Mouse (Mus musculus) neural tube, embryonic 11.5 days (tissue): ENCODE data around the gene Gsk3a. TPM values are rescaled to one million over a fixed set of nuclear protein-coding genes. Genes with fewer than 3 reads are reported as not detected.

Experiments used
- ATAC-seq: fragments of 200-750 bp; cut with Nextera tagmentation; 2 replicates; pipeline ENCODE4 v1.8.0; 2017; ENCODE audit warnings: moderate number of reproducible peaks, mild to moderate bottlenecking, moderate TSS enrichment, moderate library complexity; ENCODE audit not compliant: insufficient read depth, low FRiP score, low TSS enrichment
- DNase-seq: peaks from one replicate; pipeline ENCODE4 v3.0.0-alpha.2; 2015; ENCODE audit warnings: low spot score
- H3K27ac ChIP-seq: fragments of 300-500 bp; sonication (generic); 2 replicates; pipeline ENCODE4 v1.5.1; 2014; ENCODE audit warnings: low read depth, mild to moderate bottlenecking, low read length
- H3K27me3 ChIP-seq: fragments of 300-500 bp; sonication (generic); 2 replicates; pipeline ENCODE4 v1.6.1; 2014; ENCODE audit warnings: mild to moderate bottlenecking, low read length, mixed read lengths; ENCODE audit not compliant: control insufficient read depth, insufficient read depth
- H3K36me3 ChIP-seq: fragments of 300-500 bp; sonication (generic); 2 replicates; pipeline ENCODE4 v1.6.1; 2014; ENCODE audit warnings: mild to moderate bottlenecking, low read length, moderate library complexity, mixed read lengths; ENCODE audit not compliant: control insufficient read depth, insufficient read depth
- H3K4me1 ChIP-seq: fragments of 300-500 bp; sonication (generic); 2 replicates; pipeline ENCODE4 v1.6.1; 2014; ENCODE audit warnings: low read length, mixed read lengths; ENCODE audit not compliant: control insufficient read depth, insufficient read depth
- H3K4me2 ChIP-seq: fragments of 300-500 bp; sonication (generic); 2 replicates; pipeline ENCODE4 v1.6.1; 2014; ENCODE audit warnings: low read depth, mild to moderate bottlenecking, moderate library complexity
- H3K4me3 ChIP-seq: fragments of 300-500 bp; sonication (generic); 2 replicates; pipeline ENCODE4 v1.5.1; 2014; ENCODE audit warnings: low read depth, low read length
- H3K9ac ChIP-seq: fragments of 300-500 bp; sonication (generic); 2 replicates; pipeline ENCODE4 v1.6.1; 2014; ENCODE audit warnings: mild to moderate bottlenecking, low read length
- H3K9me3 ChIP-seq: fragments of 300-500 bp; sonication (generic); 2 replicates; pipeline ENCODE4 v1.6.1; 2016; ENCODE audit warnings: low read length; ENCODE audit not compliant: control insufficient read depth
- WGBS: fragments of 180-500 bp; shearing (Covaris S2); extraction: QIAGEN DNeasy Blood & Tissue Kit; methylation state at CpG from one replicate; pipeline ENCODE4 v1.1.7; 2014; 5-methylcytosine and 5-hydroxymethylcytosine counted together
- polyA plus RNA-seq: library from polyadenylated mRNA; unstranded; fragments of >200 nt; fragmentation: Nextera tagmentation; extraction: Ambion mirVana; gene quantifications from 2 replicates; pipeline ENCODE4 v1.2.1, GENCODE M21; 2014

Gsk3a gene
- polyA plus RNA-seq, 1 experiment from 2014 or later: 19.7 TPM

DNA sequence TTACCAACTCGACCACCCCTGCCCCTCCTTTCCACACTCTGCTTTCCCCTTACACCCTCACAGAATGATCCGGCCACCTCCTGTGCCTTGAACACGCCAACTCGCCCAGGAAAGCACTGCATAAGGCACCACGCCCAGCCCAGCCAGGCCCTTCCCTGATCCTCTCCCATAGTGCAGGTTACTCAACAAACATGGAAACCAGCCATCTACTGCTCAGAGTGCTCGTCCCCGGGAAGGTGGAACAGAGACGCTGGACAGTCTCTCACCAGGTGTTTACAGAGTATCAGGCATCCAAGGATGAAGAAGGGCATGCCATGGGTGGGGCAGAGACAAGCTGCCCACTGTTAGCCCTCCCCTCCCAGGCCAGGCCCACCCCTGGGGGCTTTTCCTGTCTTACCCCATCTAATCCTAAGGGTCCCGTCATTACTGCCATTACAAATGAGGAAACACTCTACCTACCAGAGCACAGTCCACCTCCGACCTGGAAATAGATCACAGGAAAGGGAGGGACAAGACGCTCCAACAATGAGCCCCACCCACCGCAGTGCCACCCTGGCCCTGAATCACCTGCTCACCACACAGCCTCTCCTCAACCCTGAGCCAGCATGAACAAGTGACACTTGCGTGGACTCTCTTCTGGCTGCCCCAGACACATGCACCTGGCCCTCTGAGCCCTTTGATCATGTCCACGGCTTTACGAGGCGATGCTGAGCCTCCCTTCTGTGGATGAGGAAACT, 31.4 kb downstream of the Gsk3a start:
- ATAC-seq: no peak
- Histone ChIP-seq H3K27ac (no peak overlapping the region), H3K4me2 (no peak overlapping the region), H3K9ac (no peak overlapping the region), H3K27me3 (no peaks in the 10 kb centered on the region), H3K36me3 (peaks cover 5% of the 10 kb centered on the region), H3K9me3 (no peaks in the 10 kb centered on the region), H3K4me1 (no peaks in the 10 kb centered on the region), H3K4me3 (no peak overlapping the region)
- no peak for DNase-seq
- WGBS: 92% methylated on average over 16 of the region's 16 CpGs

DNA sequence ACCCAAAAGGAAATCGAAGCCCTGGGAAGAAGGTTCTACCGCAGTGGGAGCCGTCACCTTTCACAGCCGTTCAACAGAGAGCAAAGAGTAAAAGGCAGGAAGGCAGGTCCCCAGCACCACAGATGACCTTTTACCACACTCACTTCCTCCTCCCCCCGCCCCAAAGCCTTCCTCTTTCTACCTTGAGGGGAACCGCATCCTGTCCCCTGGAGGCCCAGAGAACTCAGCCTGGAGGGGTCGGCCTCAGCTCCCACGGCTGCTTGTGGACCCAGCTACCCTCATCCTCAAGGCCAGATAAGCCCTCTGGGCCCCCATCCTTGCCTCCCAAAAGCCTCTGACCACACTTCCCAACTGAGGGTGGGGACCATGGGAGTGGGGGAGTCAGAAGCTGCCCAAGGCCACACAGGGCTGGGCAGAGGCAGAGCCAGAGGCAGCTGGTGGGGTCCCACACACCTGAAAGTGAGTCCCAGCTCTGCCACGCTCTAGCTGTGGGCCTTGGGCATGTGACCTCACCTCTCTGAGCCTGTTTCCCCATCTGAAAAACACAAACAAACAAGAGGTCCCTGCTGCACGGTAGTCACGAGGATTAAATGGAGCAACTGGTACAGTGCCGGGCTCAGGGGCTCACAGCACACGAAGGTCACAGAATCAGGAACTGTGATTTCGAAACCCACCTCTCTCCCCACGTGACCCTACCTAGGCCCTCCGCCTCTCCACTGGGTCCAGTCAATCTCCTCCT, 32.1 kb downstream of the Gsk3a start:
- Histone ChIP-seq H3K4me3 (no peak overlapping the region), H3K36me3 (peaks cover 5% of the 10 kb centered on the region), H3K9me3 (no peaks in the 10 kb centered on the region), H3K4me2 (no peak overlapping the region), H3K27ac (no peak overlapping the region), H3K27me3 (no peaks in the 10 kb centered on the region), H3K9ac (no peak overlapping the region), H3K4me1 (no peaks in the 10 kb centered on the region)
- DNase-seq (no peak), ATAC-seq (no peak)
- 89% methylated on average over 16 of the region's 16 CpGs for WGBS

DNA sequence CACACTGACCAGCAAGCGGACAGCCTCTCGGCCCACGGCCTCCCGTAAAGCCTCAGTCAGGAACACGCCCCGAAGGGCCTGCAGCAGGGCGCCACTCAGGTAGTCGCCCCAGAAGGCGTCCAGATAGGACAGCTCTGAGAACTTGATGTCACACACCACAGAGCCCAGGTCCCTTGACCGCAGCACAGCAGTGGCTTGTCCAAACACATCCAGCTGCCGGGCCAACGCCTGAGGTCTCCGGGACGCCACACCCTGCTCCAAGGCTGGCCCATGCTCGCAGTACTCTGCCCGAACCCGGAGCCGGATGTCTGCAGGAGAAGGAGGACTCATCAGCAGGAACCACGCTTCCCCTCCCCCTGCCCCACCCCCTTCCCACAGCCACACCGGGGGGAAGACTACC, 34.0 kb downstream of the Gsk3a start:
- Histone ChIP-seq H3K9ac (no peak overlapping the region), H3K4me1 (no peaks in the 10 kb centered on the region), H3K9me3 (no peaks in the 10 kb centered on the region), H3K27ac (no peak overlapping the region), H3K4me2 (no peak overlapping the region), H3K36me3 (peaks cover 5% of the 10 kb centered on the region), H3K27me3 (no peaks in the 10 kb centered on the region), H3K4me3 (no peak overlapping the region)
- 87% methylated on average over 20 of the region's 20 CpGs for WGBS
- no peak for DNase-seq
- no peak for ATAC-seq

DNA sequence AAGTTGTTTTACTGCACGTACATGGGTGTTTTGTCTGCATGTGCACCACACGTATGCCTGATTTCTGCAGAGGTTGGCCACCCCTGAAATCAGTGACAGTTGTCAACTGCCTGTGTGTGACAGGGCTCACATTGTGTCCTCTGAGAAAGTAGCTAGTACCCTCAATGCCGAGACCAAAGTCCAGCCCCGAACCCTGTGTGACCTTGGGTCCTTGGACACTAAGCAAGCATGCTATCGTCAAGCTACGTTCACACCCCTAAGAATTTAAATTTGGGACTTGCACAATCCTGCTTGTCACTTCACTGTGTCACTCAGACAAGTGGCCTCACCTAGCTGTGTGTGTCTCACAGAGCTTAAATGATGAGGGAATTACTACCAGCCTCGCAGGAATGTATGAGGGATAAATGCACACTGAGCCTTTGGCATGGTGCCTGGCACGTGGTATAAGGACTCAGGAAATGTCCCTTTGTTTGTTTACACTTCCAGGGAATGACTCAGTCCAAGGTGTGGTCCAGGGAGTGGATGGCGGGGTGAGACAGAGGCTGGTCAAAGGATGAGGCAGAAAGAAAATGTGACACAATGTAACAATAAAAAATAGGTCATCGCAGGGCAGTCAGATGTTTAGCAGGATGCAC, 40.1 kb downstream of the Gsk3a start:
- no peak for ATAC-seq
- Histone ChIP-seq H3K9me3 (no peaks in the 10 kb centered on the region), H3K27ac (no peak overlapping the region), H3K9ac (no peak overlapping the region), H3K4me3 (no peak overlapping the region), H3K4me1 (no peaks in the 10 kb centered on the region), H3K27me3 (no peaks in the 10 kb centered on the region), H3K4me2 (no peak overlapping the region), H3K36me3 (peaks cover 3% of the 10 kb centered on the region; the same call in 1 of the 2 replicates)
- WGBS: 76% methylated on average over 10 of the region's 10 CpGs
- DNase-seq: no peak

DNA sequence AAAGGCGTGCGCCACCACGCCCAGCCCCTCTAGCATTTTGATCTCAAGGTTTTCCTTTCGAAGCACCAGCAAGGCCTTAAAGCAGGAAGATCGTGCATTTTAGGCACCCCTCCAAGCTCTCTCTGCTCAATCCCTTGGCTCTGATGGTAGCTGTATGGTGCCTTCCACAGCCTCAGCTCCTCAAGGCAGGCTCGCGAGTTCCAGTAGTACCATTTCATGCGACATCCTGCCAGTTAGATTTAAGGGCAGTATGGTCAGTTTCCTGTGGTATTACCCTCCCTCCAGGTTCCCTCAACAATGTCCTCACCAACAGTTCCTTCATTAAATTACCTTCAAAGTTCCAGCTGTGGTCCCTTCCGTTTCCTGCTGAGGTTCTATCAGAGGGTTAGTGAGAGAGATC, 41.5 kb downstream of the Gsk3a start:
- H3K9me3 ChIP-seq: no peaks in the 10 kb centered on the region
- WGBS: 81% methylated on average over 9 of the region's 9 CpGs
- H3K27me3 ChIP-seq: no peaks in the 10 kb centered on the region
- H3K27ac ChIP-seq: no peak overlapping the region
- ATAC-seq (no peak), DNase-seq (no peak)
- no peaks in the 10 kb centered on the region for H3K36me3 ChIP-seq
- H3K4me2 ChIP-seq: no peak overlapping the region
- no peak overlapping the region for H3K4me3 ChIP-seq
- no peaks in the 10 kb centered on the region for H3K4me1 ChIP-seq
- H3K9ac ChIP-seq: no peak overlapping the region

DNA sequence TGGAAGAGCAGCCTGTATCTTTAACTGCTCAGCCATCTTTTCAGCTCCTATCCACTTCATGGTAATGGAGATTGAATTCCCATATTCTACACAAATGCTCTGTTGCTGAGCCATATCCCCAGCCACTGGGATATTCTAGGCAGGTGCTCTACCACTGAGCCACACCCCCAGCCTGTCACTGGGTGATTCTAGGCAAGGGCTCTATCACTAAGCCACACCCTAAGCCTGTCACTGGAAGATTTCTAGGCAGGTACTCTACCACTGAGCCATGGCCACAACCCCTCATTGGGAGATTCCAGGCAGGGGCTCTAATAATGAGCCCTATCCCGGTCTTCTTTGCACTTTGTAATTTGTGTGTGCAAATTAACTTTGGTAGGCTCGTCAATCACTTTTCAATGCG, 42.5 kb downstream of the Gsk3a start:
- no peaks in the 10 kb centered on the region for H3K27me3 ChIP-seq
- no peak overlapping the region for H3K4me3 ChIP-seq
- H3K9ac ChIP-seq: no peak overlapping the region
- no peaks in the 10 kb centered on the region for H3K4me1 ChIP-seq
- H3K4me2 ChIP-seq: no peak overlapping the region
- H3K27ac ChIP-seq: no peak overlapping the region
- ATAC-seq (no peak), DNase-seq (no peak)
- H3K36me3 ChIP-seq: no peaks in the 10 kb centered on the region
- H3K9me3 ChIP-seq: no peaks in the 10 kb centered on the region
- WGBS: 81% methylated on average over 3 of the region's 3 CpGs

DNA sequence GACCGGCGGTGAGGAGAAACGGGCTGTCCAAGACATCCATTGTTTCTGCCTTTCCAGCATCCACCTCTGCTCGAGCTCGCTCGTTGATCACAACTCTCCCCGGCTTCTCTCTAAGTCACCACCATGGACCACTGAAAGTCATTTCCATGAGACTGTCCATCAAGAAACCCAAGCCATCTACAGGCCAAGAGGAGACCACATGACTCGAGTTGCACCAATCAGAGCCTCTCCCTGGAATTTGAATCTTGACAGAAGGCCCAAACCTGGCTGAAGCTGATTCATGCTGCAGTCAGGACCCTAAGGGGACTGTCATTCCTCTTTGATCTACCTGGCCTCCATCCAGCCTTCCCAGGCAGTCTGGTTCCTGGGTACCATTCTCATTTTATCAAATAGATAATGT, 45.5 kb downstream of the Gsk3a start:
- Histone ChIP-seq H3K4me2 (no peak overlapping the region), H3K27ac (no peak overlapping the region), H3K36me3 (no peaks in the 10 kb centered on the region), H3K4me3 (no peak overlapping the region), H3K9ac (no peak overlapping the region), H3K4me1 (no peaks in the 10 kb centered on the region), H3K9me3 (no peaks in the 10 kb centered on the region), H3K27me3 (no peaks in the 10 kb centered on the region)
- DNase-seq (no peak), ATAC-seq (no peak)
- 79% methylated on average over 8 of the region's 8 CpGs for WGBS

DNA sequence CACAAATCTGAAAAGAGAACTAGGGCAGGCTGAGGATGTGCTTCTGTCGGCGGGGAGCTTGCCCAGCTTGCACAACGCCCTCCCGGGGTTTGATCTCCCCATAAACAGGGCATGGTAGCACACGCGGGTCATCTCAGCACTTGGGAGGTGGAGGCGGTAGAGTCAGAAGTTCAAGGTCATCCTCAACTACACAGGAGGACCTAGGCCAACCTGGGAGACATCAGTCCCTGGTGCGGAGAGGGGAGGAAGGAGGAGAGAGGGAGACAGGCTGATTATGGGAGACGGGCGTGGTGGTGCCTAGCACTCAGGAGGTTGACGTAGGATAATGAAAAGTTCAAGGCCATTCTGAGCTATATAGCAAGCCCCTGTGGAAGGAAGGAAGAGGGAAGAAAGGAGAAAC, 46.8 kb downstream of the Gsk3a start:
- H3K4me3 ChIP-seq: no peak overlapping the region
- 87% methylated on average over 11 of the region's 11 CpGs for WGBS

More for the DNA sequence above, 46.8 kb downstream of the Gsk3a start:
- Histone ChIP-seq H3K9me3 (no peaks in the 10 kb centered on the region), H3K36me3 (no peaks in the 10 kb centered on the region), H3K27ac (no peak overlapping the region), H3K9ac (no peak overlapping the region), H3K4me2 (no peak overlapping the region), H3K4me1 (no peaks in the 10 kb centered on the region), H3K27me3 (no peaks in the 10 kb centered on the region)
- DNase-seq (no peak), ATAC-seq (no peak)
